16 mouse cellular contexts compared by ENCODE assay signal in genomic region chr7:44344622-44345021, GRCm38 (mm10). TPM values are rescaled to one million over a fixed set of nuclear protein-coding genes. Genes with fewer than 3 reads are reported as not detected.
A peak's percentile ranks its signal among the peaks of the same experiment; 100 is the strongest.
DNase-seq lines count a peak whose midpoint lies in the region; ATAC-seq and TF ChIP-seq lines count a peak whose summit lies in the region.
"Had no signal": no experiment of that assay in that cellular context is flagged by ENCODE, and none has a peak within 500 bp of the region (broad histone marks: within the 10 kb centered on the region; RNA-seq: fewer than 3 reads in every experiment).

No protein-coding gene starts in this region.

- peaks cover 35% of the 10 kb centered on the region for H3K36me3 ChIP-seq in hindbrain, embryonic 12.5 days
- H3K36me3 ChIP-seq in hindbrain, embryonic 16.5 days (ENCODE audit: control insufficient read depth, insufficient read depth, low read length), result peaks cover 27% of the 10 kb centered on the region
- H3K36me3 ChIP-seq in megakaryocyte, embryonic 14.5 days (replicated peaks; ENCODE audit: low read length), result no peaks in the 10 kb centered on the region
- H3K36me3 ChIP-seq in intestine, postnatal 0 days (ENCODE audit: control insufficient read depth, insufficient read depth), result no peaks in the 10 kb centered on the region
- H3K36me3 ChIP-seq in midbrain, embryonic 13.5 days, result peaks cover 67% of the 10 kb centered on the region

- H3K27ac ChIP-seq in hindbrain, embryonic 12.5 days, result no peak overlapping the region
- no peak overlapping the region for H3K27ac ChIP-seq in hindbrain, embryonic 16.5 days (ENCODE audit: low read depth, low read length)
- H3K27ac ChIP-seq in intestine, postnatal 0 days (ENCODE audit: low read depth, low read length), result no peak overlapping the region
- H3K27ac ChIP-seq in midbrain, embryonic 13.5 days, result no peak overlapping the region
- H3K27ac ChIP-seq: forebrain, embryonic 15.5 days; liver, embryonic 14.5 days; midbrain, embryonic 12.5 days had no signal

- DNase-seq in 416B (ENCODE audit: low read depth), result peak; percentile 68
- peak; percentile 29 for DNase-seq in T-cell, adult 2 months (ENCODE audit: low spot score)
- DNase-seq in thymus, adult 18-20 months, result no peak
- DNase-seq: heart, postnatal 10 days; kidney, adult 11 months; kidney, postnatal 36 days; right cerebral cortex, postnatal 4 days; thymus, postnatal 14 days had no signal

- H3K27me3 ChIP-seq in hindbrain, embryonic 12.5 days, result peaks cover 41% of the 10 kb centered on the region
- no peaks in the 10 kb centered on the region for H3K27me3 ChIP-seq in hindbrain, embryonic 16.5 days (replicated peaks; ENCODE audit: control insufficient read depth, insufficient read depth, low read length)
- peaks cover 92% of the 10 kb centered on the region for H3K27me3 ChIP-seq in megakaryocyte, embryonic 14.5 days (replicated peaks)
- H3K27me3 ChIP-seq in intestine, postnatal 0 days (replicated peaks; ENCODE audit: control insufficient read depth, insufficient read depth, low read length), result peaks cover 6% of the 10 kb centered on the region; the same call in 1 of the 2 replicates
- peaks cover 17% of the 10 kb centered on the region for H3K27me3 ChIP-seq in midbrain, embryonic 13.5 days

- no peaks in the 10 kb centered on the region for H3K4me1 ChIP-seq in hindbrain, embryonic 12.5 days
- H3K4me1 ChIP-seq in hindbrain, embryonic 16.5 days (ENCODE audit: control insufficient read depth, insufficient read depth, low read depth, low read length), result no peaks in the 10 kb centered on the region
- H3K4me1 ChIP-seq in megakaryocyte, embryonic 14.5 days, result peaks cover 6% of the 10 kb centered on the region; the same call in 1 of the 2 replicates
- H3K4me1 ChIP-seq in intestine, postnatal 0 days (replicated peaks; ENCODE audit: control insufficient read depth, insufficient read depth, low read length), result no peaks in the 10 kb centered on the region
- no peaks in the 10 kb centered on the region for H3K4me1 ChIP-seq in midbrain, embryonic 13.5 days (replicated peaks)
- H3K4me1 ChIP-seq: forebrain, embryonic 15.5 days; midbrain, embryonic 12.5 days had no signal

- H3K9me3 ChIP-seq in hindbrain, embryonic 12.5 days (replicated peaks), result no peaks in the 10 kb centered on the region
- H3K9me3 ChIP-seq in hindbrain, embryonic 16.5 days (ENCODE audit: control insufficient read depth, low read length), result no peaks in the 10 kb centered on the region
- no peaks in the 10 kb centered on the region for H3K9me3 ChIP-seq in megakaryocyte, embryonic 14.5 days
- H3K9me3 ChIP-seq in intestine, postnatal 0 days (ENCODE audit: control insufficient read depth), result no peaks in the 10 kb centered on the region
- no peaks in the 10 kb centered on the region for H3K9me3 ChIP-seq in midbrain, embryonic 13.5 days
- H3K9me3 ChIP-seq: forebrain, embryonic 15.5 days; midbrain, embryonic 12.5 days had no signal

- TF ChIP-seq CTCF in intestine, postnatal 0 days (IDR thresholded peaks at IDR 0.05; ENCODE audit: low read depth), result no peak

- ATAC-seq in hindbrain, embryonic 12.5 days (ENCODE audit: low FRiP score), result no peak
- ATAC-seq in hindbrain, embryonic 16.5 days, result no peak
- ATAC-seq in intestine, postnatal 0 days, result no peak
- no peak for ATAC-seq in midbrain, embryonic 13.5 days
- ATAC-seq: forebrain, embryonic 15.5 days had no signal

- H3K4me2 ChIP-seq in hindbrain, embryonic 12.5 days (replicated peaks), result no peak overlapping the region
- no peak overlapping the region for H3K4me2 ChIP-seq in hindbrain, embryonic 16.5 days (ENCODE audit: low read length)
- H3K4me2 ChIP-seq in intestine, postnatal 0 days (replicated peaks; ENCODE audit: low read depth), result no peak overlapping the region
- H3K4me2 ChIP-seq in midbrain, embryonic 13.5 days (replicated peaks), result no peak overlapping the region
- H3K4me2 ChIP-seq: forebrain, embryonic 15.5 days; midbrain, embryonic 12.5 days had no signal

- WGBS in hindbrain, embryonic 12.5 days, result 74% methylated on average over 12 of the region's 12 CpGs
- WGBS in hindbrain, embryonic 16.5 days, result 83% methylated on average over 12 of the region's 12 CpGs
- WGBS in intestine, postnatal 0 days, result 61% methylated on average over 12 of the region's 12 CpGs
- WGBS in midbrain, embryonic 13.5 days, result 82% methylated on average over 12 of the region's 12 CpGs

- H3K4me3 ChIP-seq in hindbrain, embryonic 12.5 days, result no peak overlapping the region
- H3K4me3 ChIP-seq in hindbrain, embryonic 16.5 days (ENCODE audit: low read length), result no peak overlapping the region
- H3K4me3 ChIP-seq in megakaryocyte, embryonic 14.5 days (replicated peaks), result peak overlapping the region; percentile 83
- H3K4me3 ChIP-seq in intestine, postnatal 0 days (ENCODE audit: low read depth, low read length), result no peak overlapping the region
- no peak overlapping the region for H3K4me3 ChIP-seq in midbrain, embryonic 13.5 days (replicated peaks)
- H3K4me3 ChIP-seq: forebrain, embryonic 15.5 days; midbrain, embryonic 12.5 days had no signal

- H3K9ac ChIP-seq in hindbrain, embryonic 12.5 days, result 0 out of 2 replicates have a peak overlapping the region, but pooled peaks have one; percentile 18
- H3K9ac ChIP-seq in hindbrain, embryonic 16.5 days (ENCODE audit: low read depth, low read length), result no peak overlapping the region
- no peak overlapping the region for H3K9ac ChIP-seq in intestine, postnatal 0 days (ENCODE audit: low read depth, low read length)
- no peak overlapping the region for H3K9ac ChIP-seq in midbrain, embryonic 13.5 days (replicated peaks)
- H3K9ac ChIP-seq: forebrain, embryonic 15.5 days; liver, embryonic 14.5 days; midbrain, embryonic 12.5 days had no signal

RNA-seq across cellular contexts. Expression of gene Shank1, which starts 34.6 kb away (rescaled TPM):
- polyA plus RNA-seq in hindbrain, embryonic 12.5 days (2016; fragmentation: Nextera tagmentation; extraction: Ambion mirVana), result 12.5 and 12.8 TPM in 2 replicates
- 33.1 and 33.6 TPM in 2 replicates for polyA plus RNA-seq in hindbrain, embryonic 16.5 days (2015; fragmentation: Nextera tagmentation; extraction: Ambion mirVana)
- 0.07 TPM in 1 of 2 replicates, not detected in the other for polyA plus RNA-seq in megakaryocyte, embryonic 14.5 days (2012; ENCODE audit: insufficient read depth, low replicate concordance)
- 0.39 and 0.44 TPM in 2 replicates for polyA plus RNA-seq in intestine, postnatal 0 days (2015; fragmentation: Nextera tagmentation; extraction: Ambion mirVana)
- polyA plus RNA-seq in midbrain, embryonic 13.5 days (2015; fragmentation: Nextera tagmentation; extraction: Ambion mirVana), result 26.0 and 26.4 TPM in 2 replicates

RNA-seq across cellular contexts. Expression of gene Clec11a, which starts 37.9 kb away (rescaled TPM):
- 2.0 and 2.9 TPM in 2 replicates for polyA plus RNA-seq in hindbrain, embryonic 12.5 days (2016; fragmentation: Nextera tagmentation; extraction: Ambion mirVana)
- polyA plus RNA-seq in hindbrain, embryonic 16.5 days (2015; fragmentation: Nextera tagmentation; extraction: Ambion mirVana), result 3.5 and 3.6 TPM in 2 replicates
- 0.92 and 1.8 TPM in 2 replicates for polyA plus RNA-seq in megakaryocyte, embryonic 14.5 days (2012; ENCODE audit: insufficient read depth, low replicate concordance)
- 3.5 and 3.8 TPM in 2 replicates for polyA plus RNA-seq in intestine, postnatal 0 days (2015; fragmentation: Nextera tagmentation; extraction: Ambion mirVana)
- 3.7 and 4.0 TPM in 2 replicates for polyA plus RNA-seq in midbrain, embryonic 13.5 days (2015; fragmentation: Nextera tagmentation; extraction: Ambion mirVana)

RNA-seq across cellular contexts. Expression of gene Syt3, which starts 39.3 kb away (rescaled TPM):
- 6.8 and 7.5 TPM in 2 replicates for polyA plus RNA-seq in hindbrain, embryonic 12.5 days (2016; fragmentation: Nextera tagmentation; extraction: Ambion mirVana)
- 74.8 and 75.6 TPM in 2 replicates for polyA plus RNA-seq in hindbrain, embryonic 16.5 days (2015; fragmentation: Nextera tagmentation; extraction: Ambion mirVana)
- polyA plus RNA-seq in megakaryocyte, embryonic 14.5 days (2012; ENCODE audit: insufficient read depth, low replicate concordance), result not detected in 2 replicates
- 0.55 and 0.58 TPM in 2 replicates for polyA plus RNA-seq in intestine, postnatal 0 days (2015; fragmentation: Nextera tagmentation; extraction: Ambion mirVana)
- 16.9 and 17.6 TPM in 2 replicates for polyA plus RNA-seq in midbrain, embryonic 13.5 days (2015; fragmentation: Nextera tagmentation; extraction: Ambion mirVana)

RNA-seq across cellular contexts. Expression of gene 1700008O03Rik, which starts 41.0 kb away (rescaled TPM):
- 1.1 and 1.9 TPM in 2 replicates for polyA plus RNA-seq in hindbrain, embryonic 12.5 days (2016; fragmentation: Nextera tagmentation; extraction: Ambion mirVana)
- 3.6 and 3.8 TPM in 2 replicates for polyA plus RNA-seq in hindbrain, embryonic 16.5 days (2015; fragmentation: Nextera tagmentation; extraction: Ambion mirVana)
- polyA plus RNA-seq in megakaryocyte, embryonic 14.5 days (2012; ENCODE audit: insufficient read depth, low replicate concordance), result not detected in 2 replicates
- 0.51 and 0.60 TPM in 2 replicates for polyA plus RNA-seq in intestine, postnatal 0 days (2015; fragmentation: Nextera tagmentation; extraction: Ambion mirVana)
- 0.70 and 1.4 TPM in 2 replicates for polyA plus RNA-seq in midbrain, embryonic 13.5 days (2015; fragmentation: Nextera tagmentation; extraction: Ambion mirVana)

Comparison
In these comparisons a context has a peak if more than half of its experiments do, and no peak if none do; other contexts are left out.
1. DNase-seq: peak in 416B (single experiment) and T-cell, adult 2 months (single experiment); none in thymus, adult 18-20 months (0 of 2).